Mouse (Mus musculus) yolk sac, embryonic 10.5 days (tissue): ENCODE measurements around the gene Olfr561.

Experiments
- DNase-seq: peaks from one replicate; pipeline ENCODE4 v3.0.0-alpha.2; 2017; ENCODE audit warnings: low spot score

The Olfr561 gene

GRCm38 (mm10) chr7:102770921-102771320, at the start of gene Olfr561:
Gene Olfr561 (plus strand): TSS chr7:102771221.
- no peak for DNase-seq

GRCm38 (mm10) chr7:102727391-102727790, 43.6 kb upstream of the Olfr561 start, which contains the start of gene Olfr559:
Gene Olfr559 (minus strand): TSS chr7:102727491.
- no peak for DNase-seq

DNA sequence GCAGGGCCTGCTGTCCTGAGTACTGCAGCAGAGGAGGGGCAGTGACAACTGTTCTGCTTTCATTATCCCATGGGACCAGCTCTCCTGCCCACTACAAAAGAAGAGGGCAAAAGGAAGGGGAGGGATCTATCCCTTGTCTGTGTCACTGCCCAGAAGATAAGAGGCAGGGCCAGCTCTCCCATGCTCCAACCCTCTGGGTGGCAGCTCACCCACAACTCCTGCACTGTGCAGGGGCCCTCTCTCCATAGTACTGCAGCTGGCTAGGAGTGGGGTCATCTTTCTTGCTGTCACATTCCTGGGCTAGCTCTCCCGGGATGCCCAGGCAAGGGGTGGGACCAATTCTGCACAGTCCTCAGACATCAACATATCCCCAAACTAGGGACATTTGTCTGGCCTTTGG, 37.2 kb upstream of the Olfr561 start:
- DNase-seq: no peak

- DNase-seq: no peak
These were observed 33.3 kb upstream of the Olfr561 start for GRCm38 (mm10) chr7:102737705-102738104.

- no peak for DNase-seq
These were observed 18.9 kb upstream of the Olfr561 start for GRCm38 (mm10) chr7:102752086-102752485.

- DNase-seq: no peak
These were observed 11.8 kb upstream of the Olfr561 start, which contains the start of the genes Olfr560 and Olfr78 for GRCm38 (mm10) chr7:102759266-102759665. Gene Olfr560 (minus strand): TSS chr7:102759366. Gene Olfr78 (minus strand): TSS chr7:102759471.

GRCm38 (mm10) chr7:102803180-102803579, 32.2 kb downstream of the Olfr561 start, which contains the start of gene Olfr564:
Gene Olfr564 (plus strand): TSS chr7:102803480.
- DNase-seq: no peak
